Mouse (Mus musculus): ENCODE results near the gene A730015C16Rik.

DNA sequence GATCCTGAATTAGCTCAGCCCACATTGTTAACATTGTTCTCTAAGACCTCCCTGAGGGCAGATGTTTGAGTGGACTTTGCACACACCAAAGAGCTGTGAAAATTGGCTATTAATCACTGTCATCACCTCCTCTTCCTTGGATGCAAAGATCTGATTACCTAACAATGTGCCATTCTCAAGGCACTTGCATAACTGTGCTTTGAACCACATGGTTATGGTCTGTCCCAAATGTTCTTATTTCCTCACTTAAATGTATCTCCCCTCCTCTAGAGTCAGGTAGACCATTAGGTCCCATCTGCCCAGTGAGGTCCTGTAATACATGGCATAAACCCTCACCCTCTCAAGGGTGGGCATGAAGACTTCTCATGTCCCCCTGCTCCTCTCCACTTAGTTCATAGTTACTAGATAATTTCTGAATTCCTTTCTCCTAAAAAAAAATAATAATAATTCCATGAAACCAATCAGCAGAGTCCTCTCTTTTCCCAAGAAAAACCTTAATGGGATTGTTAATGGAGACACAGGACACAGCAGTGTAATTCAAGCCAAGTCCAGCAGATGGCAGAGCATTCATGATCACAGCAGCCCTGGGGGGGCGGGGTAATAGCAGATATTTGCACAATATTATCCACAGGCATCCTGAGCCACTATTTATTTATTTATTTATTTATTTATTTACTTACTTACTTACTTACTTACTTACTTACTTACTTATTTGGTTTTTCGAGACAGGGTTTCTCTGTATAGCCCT lies 50.2 kb downstream of the A730015C16Rik start:
- TF ChIP-seq CTCF (IDR thresholded peaks at IDR 0.05; ENCODE audit: borderline replicate concordance, control insufficient read depth, extremely low read depth, insufficient read depth, low read length, poor library complexity), result no peak
- no peak for TF ChIP-seq POLR2A (IDR thresholded peaks at IDR 0.05; ENCODE audit: control insufficient read depth, extremely low read depth, insufficient read depth, low read length, poor library complexity)
